Mouse (Mus musculus) heart, adult 2 months (tissue): ENCODE measurements around the gene 4933424G06Rik. TPM values are rescaled to one million over a fixed set of nuclear protein-coding genes. Genes with fewer than 3 reads are reported as not detected.

Source experiments
- DNase-seq, 2 experiments: peaks; one replicate each; pipeline ENCODE4 v3.0.0; 2021
- H3K27ac ChIP-seq: fragments of 200-600 bp; 2 replicates; pipeline ENCODE4 v1.8.1; 2022
- H3K27me3 ChIP-seq: fragments of 200-500 bp; 2 replicates; pipeline ENCODE4 v1.6.1; 2012; ENCODE audit warnings: mild to moderate bottlenecking, low read length, inconsistent platforms, mixed read lengths; ENCODE audit not compliant: control insufficient read depth, insufficient read depth
- H3K36me3 ChIP-seq: fragments of 200-500 bp; 2 replicates; pipeline ENCODE4 v1.6.1; 2012; ENCODE audit warnings: low read length, inconsistent platforms; ENCODE audit not compliant: control insufficient read depth, insufficient read depth
- H3K4me1 ChIP-seq: fragments of 200-500 bp; 2 replicates; pipeline ENCODE4 v1.6.1; 2011; ENCODE audit warnings: low read length; ENCODE audit not compliant: control insufficient read depth, insufficient read depth
- H3K4me3 ChIP-seq: fragments of 200-600 bp; 2 replicates; pipeline ENCODE4 v1.8.1; 2022
- H3K79me2 ChIP-seq: fragments of 200-500 bp; replicated peaks from 2 replicates; pipeline ENCODE4 v1.6.1; 2012; ENCODE audit warnings: mild to moderate bottlenecking, inconsistent platforms, low read length, moderate library complexity, mixed read lengths; ENCODE audit not compliant: control insufficient read depth, insufficient read depth
- H3K9ac ChIP-seq: fragments of 200-500 bp; 2 replicates; pipeline ENCODE4 v1.6.1; 2012; ENCODE audit warnings: low read depth, mild to moderate bottlenecking, control low read depth, inconsistent platforms, low read length, mixed read lengths
- CTCF ChIP-seq: fragments of 200-600 bp; IDR thresholded peaks from 2 replicates; pipeline ENCODE4 v1.8.1; 2022; ENCODE audit warnings: antibody characterized with exemption, mild to moderate bottlenecking, moderate library complexity
- EP300 ChIP-seq: fragments of 200-500 bp; IDR thresholded peaks from 2 replicates; pipeline ENCODE4 v1.6.1; 2011; ENCODE audit warnings: low read depth, low read length, control low read depth; ENCODE audit not compliant: insufficient read depth
- POLR2A ChIP-seq: fragments of 200-500 bp; IDR thresholded peaks from 2 replicates; pipeline ENCODE4 v1.6.1; 2011; ENCODE audit warnings: mild to moderate bottlenecking, low read depth, low read length, control low read depth; ENCODE audit not compliant: insufficient read depth
- WGBS: fragments of 180-500 bp; shearing (Covaris S2); methylation state at CpG from one replicate; pipeline ENCODE4 v1.1.7; 2018; 5-methylcytosine and 5-hydroxymethylcytosine counted together
- intact Hi-C: fragments of 180-260 bp; cut with DNase I; formaldehyde crosslinking; loops from one replicate; pipeline ENCODE4 v1.15.1; 2025
- polyA plus RNA-seq: library from polyadenylated mRNA; depleted of rRNA; stranded (reverse); fragments of >200 nt; gene quantifications from 2 replicates; pipeline ENCODE4 v1.2.3, GENCODE M21; 2012
- total RNA-seq, 2 experiments: library from RNA; stranded (reverse); gene quantifications; 2 replicates each; pipeline ENCODE4 v1.2.3; 2021

The 4933424G06Rik gene
- total and polyA plus RNA-seq, 3 experiments = not detected

GRCm38 (mm10) chr1:36768786-36769185, 58.8 kb downstream of the 4933424G06Rik start:
- 67% methylated on average over 5 of the region's 5 CpGs for WGBS
- TF ChIP-seq POLR2A (no peak), EP300 (no peak), CTCF (no peak)
- H3K27ac ChIP-seq = no peak overlapping the region
- H3K27me3 ChIP-seq = peaks cover 4% of the 10 kb centered on the region
- H3K4me1 ChIP-seq = no peaks in the 10 kb centered on the region
- no peaks in the 10 kb centered on the region for H3K79me2 ChIP-seq
- H3K4me3 ChIP-seq = no peak overlapping the region
- intact Hi-C loops = no loop called here
- H3K36me3 ChIP-seq = no peaks in the 10 kb centered on the region
- DNase-seq = no peak
- no peak overlapping the region for H3K9ac ChIP-seq

- no peak for DNase-seq
- intact Hi-C loops = no loop called here
- WGBS = 95% methylated on average over 1 of the region's 1 CpGs
- Histone ChIP-seq H3K79me2 (no peaks in the 10 kb centered on the region), H3K27ac (no peak overlapping the region), H3K4me1 (no peaks in the 10 kb centered on the region), H3K9ac (no peak overlapping the region), H3K36me3 (no peaks in the 10 kb centered on the region), H3K4me3 (no peak overlapping the region), H3K27me3 (peaks cover 4% of the 10 kb centered on the region)
- TF ChIP-seq POLR2A (no peak), CTCF (no peak), EP300 (no peak)
Measured at GRCm38 (mm10) chr1:36769951-36770350, 60.0 kb downstream of the 4933424G06Rik start.

GRCm38 (mm10) chr1:36770998-36771397, 61.0 kb downstream of the 4933424G06Rik start:
- WGBS = 31% methylated on average over 27 of the region's 27 CpGs
- DNase-seq = no peak
- Histone ChIP-seq H3K27me3 (peaks cover 4% of the 10 kb centered on the region), H3K79me2 (no peaks in the 10 kb centered on the region), H3K36me3 (no peaks in the 10 kb centered on the region), H3K9ac (no peak overlapping the region), H3K27ac (no peak overlapping the region), H3K4me3 (no peak overlapping the region), H3K4me1 (no peaks in the 10 kb centered on the region)
- TF ChIP-seq EP300 (no peak), CTCF (no peak), POLR2A (no peak)
- intact Hi-C loops = no loop called here

GRCm38 (mm10) chr1:36772198-36772934, 62.4 kb downstream of the 4933424G06Rik start:
- intact Hi-C loops = no loop called here
- no peak for DNase-seq
- WGBS = 80% methylated on average over 9 of the region's 9 CpGs
- Histone ChIP-seq H3K79me2 (no peaks in the 10 kb centered on the region), H3K27me3 (peaks cover 4% of the 10 kb centered on the region), H3K36me3 (no peaks in the 10 kb centered on the region), H3K9ac (no peak overlapping the region), H3K4me3 (no peak overlapping the region), H3K27ac (no peak overlapping the region), H3K4me1 (no peaks in the 10 kb centered on the region)
- TF ChIP-seq POLR2A (no peak), CTCF (no peak), EP300 (no peak)

GRCm38 (mm10) chr1:36780793-36781192, 70.8 kb downstream of the 4933424G06Rik start:
- Histone ChIP-seq H3K9ac (no peak overlapping the region), H3K36me3 (no peaks in the 10 kb centered on the region), H3K27ac (no peak overlapping the region), H3K79me2 (no peaks in the 10 kb centered on the region), H3K4me3 (no peak overlapping the region), H3K27me3 (no peaks in the 10 kb centered on the region), H3K4me1 (no peaks in the 10 kb centered on the region)
- no peak for DNase-seq
- TF ChIP-seq EP300 (no peak), CTCF (no peak), POLR2A (no peak)
- 79% methylated on average over 13 of the region's 13 CpGs for WGBS
- intact Hi-C loops = loop anchor here (5.0 kb wide), 2 partner anchors 412 to 622 kb away; no protein-coding TSS in a partner anchor

- intact Hi-C loops = loop anchor here (5.0 kb wide), 2 partner anchors 410 to 620 kb away; no protein-coding TSS in a partner anchor
- DNase-seq = no peak
- no peak overlapping the region for H3K27ac ChIP-seq
- no peaks in the 10 kb centered on the region for H3K79me2 ChIP-seq
- H3K27me3 ChIP-seq = no peaks in the 10 kb centered on the region
- WGBS = 70% methylated on average over 11 of the region's 11 CpGs
- H3K36me3 ChIP-seq = no peaks in the 10 kb centered on the region
- no peak overlapping the region for H3K9ac ChIP-seq
- TF ChIP-seq POLR2A (no peak), CTCF (peak; percentile 34)
- H3K4me1 ChIP-seq = no peaks in the 10 kb centered on the region
- H3K4me3 ChIP-seq = no peak overlapping the region
Measured at GRCm38 (mm10) chr1:36782476-36782875, 72.5 kb downstream of the 4933424G06Rik start.
